Mouse (Mus musculus): ENCODE data around the gene Erc2.

GRCm38 (mm10) chr14:28023199-28023598, 401.0 kb downstream of the Erc2 start:
- no peak for TF ChIP-seq CTCF (IDR thresholded peaks at IDR 0.05; ENCODE audit: low read depth)
- TF ChIP-seq EP300 (IDR thresholded peaks at IDR 0.05; ENCODE audit: low read depth) = no peak

All from liver, embryonic 14.5 days (tissue).